Mouse (Mus musculus) Muller cell, postnatal 12 days (primary cell): ENCODE measurements around the gene Pdxk.

ENCODE experiments used
- DNase-seq: peaks from one replicate; pipeline ENCODE4 v3.0.0-alpha.2; 2015; ENCODE audit errors: inconsistent ontology term

The Pdxk gene

DNA sequence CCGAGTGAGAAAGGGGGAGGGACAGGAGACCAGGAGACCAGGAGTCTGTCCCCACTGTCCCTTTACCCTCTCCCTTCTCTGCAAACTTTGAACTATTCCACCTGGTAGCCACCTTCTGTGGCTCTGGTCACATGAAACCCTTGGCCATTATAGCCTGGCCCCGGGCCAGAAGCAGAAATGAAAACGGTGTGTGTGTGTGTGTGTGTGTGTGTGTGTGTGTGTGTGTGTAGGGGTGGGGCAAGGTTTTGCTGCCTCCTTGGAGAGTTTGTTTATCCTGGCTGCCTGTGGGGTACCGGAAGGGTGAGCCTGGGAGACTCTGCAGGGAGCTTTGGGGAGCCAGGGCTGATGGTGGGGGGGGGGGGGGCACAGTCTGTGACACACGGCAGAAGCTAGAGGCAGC lies 4.3 kb downstream of the Pdxk start:
- DNase-seq = no peak

DNA sequence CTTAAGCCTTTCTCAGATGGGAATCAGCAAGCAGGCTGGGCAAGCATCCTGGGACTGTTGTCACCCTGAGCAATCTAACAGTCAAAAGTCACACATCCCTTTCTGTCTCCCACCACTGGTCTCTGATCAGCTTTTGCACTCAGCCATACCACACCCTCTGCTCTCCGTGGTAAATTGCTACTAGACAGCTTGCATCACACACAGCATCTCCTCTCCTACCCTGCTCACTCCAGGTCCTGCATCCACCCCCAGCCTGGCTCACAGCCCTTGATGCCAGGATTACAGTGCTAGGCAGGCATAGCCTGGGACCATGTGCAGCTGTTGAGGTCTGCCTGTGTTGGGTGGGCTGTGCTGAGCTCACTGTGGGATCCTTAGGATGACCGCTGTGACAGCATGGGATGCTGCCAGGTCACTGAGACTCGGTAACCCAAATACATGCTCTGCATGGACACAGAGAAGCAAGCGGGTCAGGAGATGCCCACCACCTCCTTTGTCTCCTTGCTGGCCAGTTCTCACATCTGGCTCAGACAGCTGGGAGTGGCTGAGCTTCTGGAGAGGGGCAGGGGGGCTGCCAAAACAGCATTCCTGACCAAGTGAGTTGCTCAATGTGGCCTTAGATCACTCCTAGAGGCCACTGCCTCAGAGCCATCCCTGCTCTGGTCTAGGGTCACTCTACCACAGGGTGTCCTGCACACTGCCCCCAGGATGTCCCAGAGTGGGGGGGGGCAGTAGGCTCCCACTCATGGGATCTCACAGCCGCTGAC lies 6.2 kb downstream of the Pdxk start:
- DNase-seq = no peak

DNA sequence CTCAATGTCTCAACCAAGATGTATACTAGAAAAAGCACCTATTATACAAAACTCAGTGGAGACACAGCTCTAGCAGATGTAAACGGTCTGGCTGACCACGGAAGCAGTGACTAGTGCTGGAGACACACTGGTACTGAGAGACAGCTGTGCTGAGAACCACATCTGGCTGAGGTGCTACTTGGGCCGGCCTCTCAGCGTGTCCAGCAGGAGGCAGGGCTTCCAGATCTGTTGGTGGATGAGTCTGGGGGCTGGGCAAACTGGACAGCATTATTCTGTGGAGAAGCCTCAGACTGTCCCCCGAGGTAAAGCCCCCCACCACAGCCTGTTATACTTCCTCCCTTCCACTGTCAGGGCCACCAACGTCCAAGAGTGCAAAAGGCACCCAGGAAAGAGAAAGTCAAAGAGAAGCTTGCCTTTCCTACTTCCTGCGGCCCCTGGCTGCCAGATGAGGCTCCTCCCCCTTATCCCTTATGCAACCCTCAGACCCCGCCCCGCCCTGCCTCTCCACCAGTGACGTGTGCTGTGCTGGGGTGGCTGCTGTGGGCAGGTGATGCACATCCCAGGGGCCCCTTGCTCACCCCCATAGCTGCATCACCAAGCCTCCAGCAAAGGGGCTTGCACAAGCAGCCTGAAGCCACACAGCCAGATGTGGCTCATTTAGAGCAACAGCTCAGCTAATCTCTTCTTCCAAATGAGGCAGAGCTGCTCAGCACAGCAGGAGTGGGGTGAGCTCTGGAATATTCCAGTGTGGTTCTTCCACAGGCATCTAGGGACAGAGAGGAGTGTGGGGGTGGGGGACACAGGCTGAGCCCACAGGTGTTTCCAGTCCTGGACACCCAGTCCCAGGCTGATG lies 7.1 kb downstream of the Pdxk start:
- peak; percentile 32 for DNase-seq

DNA sequence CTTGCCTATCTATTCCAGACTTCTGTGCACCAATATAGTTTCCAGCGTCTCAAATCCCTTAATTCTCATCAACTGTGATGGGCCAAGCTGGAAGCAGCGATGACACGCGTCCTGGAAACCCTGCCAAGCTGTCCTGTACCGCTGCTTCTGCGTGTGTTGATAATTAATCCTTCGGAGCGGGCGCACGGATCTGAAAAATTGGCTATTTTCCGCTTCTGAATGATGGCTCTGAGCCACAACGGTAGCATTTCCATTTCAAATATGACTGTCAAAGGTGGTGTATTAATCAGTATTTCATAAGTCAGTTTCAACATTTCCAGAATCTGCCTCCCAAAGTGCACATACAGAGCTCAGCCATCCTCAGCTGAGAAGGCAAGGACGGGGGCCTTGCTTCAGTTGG lies 8.1 kb downstream of the Pdxk start:
- no peak for DNase-seq

DNA sequence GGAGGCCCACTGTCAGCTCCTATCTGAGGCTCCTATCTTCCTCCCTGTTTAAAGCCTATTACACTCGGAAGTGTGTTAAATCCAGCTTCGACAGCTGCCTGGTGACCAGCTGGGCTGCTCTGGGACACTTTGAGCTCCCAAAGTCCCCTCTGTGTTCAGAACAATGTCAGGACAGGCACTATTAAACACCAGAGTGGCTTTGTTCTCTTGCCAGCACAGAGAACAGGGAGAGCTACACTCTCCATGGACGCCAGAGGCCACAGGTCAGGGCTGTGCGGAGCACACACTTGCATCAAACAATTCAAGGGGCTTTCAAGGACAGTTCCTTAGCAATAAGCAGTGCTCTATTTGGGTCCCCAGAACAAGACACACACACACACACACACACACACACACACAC lies 12.1 kb downstream of the Pdxk start:
- no peak for DNase-seq

DNA sequence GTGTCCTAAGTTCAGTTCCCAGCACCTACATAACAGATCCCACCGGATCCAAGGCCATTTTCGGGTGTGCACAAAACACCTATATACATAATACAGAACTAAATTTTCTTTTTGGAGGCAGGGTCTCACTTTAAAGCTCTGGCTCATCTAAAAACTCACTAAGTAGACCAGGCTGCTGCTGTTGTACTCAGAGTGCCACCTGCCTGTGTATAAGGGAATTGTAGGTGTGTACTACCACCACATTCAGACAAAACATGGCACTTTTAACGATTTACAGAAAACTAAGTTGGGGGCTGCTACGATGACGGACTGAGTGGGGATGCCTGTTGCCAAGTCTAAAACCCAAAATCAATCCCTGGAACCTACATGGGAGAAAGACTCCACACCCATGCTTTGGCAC lies 14.0 kb downstream of the Pdxk start:
- no peak for DNase-seq

DNA sequence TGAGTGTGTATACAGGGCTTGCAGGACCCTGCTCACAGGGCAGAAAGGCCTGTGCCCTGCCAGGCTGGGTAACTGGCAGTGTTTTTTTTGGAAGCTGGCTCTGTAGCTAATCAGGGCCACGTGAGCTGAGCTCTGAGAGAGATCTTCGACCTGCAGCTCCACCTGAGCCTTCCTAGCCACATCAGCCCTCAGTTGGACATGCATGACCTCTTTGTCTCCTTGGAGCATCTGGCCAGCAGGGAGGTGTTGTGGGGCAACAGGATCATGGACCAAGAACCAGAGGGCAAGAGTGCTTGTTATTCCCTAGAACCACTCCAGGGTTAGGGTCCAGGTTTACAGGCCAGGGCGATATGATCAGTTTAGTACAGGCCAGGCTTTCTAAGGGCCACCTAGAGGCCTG lies 17.4 kb downstream of the Pdxk start:
- DNase-seq = no peak

DNA sequence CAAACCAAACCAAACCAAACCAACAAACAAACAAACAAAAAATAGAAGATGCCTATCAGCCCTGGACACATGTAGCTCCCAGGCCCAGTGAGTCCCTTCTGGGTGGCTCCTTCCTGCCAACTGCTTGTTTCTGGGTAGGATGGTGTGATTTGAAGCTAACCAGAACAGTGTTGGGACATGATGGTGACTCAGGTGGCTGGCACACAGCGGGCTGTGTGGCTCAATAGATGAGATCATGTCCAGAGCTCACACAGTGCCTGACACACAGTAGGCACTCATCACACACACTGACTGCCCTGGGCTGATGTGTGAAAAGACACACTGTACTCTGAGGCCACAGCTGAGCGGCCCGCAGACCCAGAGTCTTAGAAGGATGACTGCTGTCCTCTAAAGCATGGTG lies 18.6 kb downstream of the Pdxk start:
- no peak for DNase-seq

DNA sequence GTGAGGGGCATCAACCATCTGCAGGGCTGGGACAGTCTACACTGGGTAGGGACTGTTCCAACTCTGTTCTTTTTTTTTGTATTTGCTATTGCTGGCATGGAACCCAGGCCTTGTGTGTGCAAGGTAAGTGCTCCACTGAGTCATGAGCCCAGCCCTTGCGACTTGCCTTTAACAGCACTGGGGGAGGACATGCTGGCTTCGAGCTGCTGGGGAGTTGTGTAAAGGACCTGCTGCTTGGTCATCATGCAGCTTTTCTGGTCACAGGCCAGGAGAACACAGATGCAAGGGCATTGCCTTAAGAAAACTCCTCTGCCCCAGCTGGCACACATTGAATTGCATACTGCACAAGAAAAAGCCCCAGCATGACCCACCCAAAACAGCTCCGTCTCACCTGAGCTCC lies 22.5 kb downstream of the Pdxk start:
- DNase-seq = no peak

DNA sequence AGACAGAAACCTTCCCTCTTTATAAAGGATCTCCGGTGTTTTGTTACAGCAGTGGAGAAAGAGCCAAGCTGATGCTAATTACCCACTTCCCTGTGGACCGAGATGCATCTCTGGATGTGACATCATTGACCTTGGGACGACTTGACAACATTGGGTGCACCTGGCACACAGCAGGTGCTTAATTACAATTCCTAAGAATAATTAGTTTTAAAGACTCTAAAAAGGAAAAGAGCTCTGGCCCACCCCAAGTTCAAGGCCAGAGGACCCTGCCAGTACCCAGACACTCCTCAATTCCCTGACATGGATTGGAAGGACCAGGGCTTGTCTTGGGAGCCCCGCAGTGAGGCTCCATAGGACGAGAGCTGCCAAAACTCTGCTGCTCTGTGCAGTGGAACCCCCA lies 23.2 kb downstream of the Pdxk start:
- DNase-seq = no peak

DNA sequence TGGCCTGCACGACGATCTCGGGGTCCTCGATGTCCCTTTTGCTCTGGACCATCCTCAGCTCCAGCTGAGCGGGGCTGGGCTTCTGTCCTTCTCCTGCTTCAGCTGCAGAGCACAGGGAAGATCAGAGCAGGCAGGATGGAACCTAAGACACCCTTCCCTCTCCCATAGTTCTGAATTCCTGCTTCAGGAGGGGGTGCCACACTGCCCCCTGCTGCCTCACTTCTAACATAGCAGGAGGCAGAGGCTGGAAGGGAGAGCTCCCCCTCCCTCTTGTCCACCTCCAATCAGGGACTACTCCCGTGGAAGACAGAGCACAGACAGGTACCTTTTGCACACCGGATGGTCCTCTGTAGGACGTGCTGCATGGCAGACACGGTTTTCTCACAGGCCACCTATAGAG lies 24.0 kb downstream of the Pdxk start:
- no peak for DNase-seq

DNA sequence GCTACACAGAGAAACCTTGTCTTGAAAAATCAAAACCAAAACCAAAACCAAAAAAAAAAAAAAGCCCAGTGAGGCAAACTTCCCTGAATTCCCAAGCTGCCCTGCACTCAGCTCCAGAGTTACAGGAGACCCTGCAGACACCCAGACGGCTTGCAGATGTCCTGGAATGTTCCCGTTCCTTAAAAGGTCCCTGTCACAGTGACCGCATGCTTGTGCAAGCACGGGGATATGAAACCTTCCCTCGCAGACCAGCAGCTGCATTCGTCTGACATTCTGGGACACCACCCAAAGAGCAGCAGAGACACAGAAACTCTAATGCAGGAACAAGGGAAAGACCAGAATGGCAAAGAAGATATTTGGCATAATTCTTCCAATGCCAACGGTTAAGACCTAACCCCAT lies 24.8 kb downstream of the Pdxk start:
- DNase-seq = no peak

DNA sequence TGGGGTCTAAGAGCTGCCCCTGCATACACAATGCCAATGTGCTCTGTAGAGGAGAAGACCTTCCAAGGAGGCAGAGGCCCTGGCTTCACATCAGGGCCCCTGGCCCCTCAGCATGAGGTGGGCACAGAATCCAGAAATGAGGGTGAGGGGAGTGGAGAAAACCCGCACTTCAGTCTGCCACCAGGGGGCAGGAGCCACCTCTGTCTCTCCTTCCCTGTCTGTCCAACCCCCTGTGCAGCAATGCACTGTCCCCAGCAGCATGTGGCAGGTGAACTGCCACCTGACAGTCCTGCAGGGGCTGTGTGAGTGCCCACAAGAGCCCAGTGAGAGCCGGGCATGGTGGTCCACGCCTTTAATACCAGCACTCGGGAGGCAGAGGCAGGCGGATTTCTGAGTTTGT lies 25.2 kb downstream of the Pdxk start:
- no peak for DNase-seq

DNA sequence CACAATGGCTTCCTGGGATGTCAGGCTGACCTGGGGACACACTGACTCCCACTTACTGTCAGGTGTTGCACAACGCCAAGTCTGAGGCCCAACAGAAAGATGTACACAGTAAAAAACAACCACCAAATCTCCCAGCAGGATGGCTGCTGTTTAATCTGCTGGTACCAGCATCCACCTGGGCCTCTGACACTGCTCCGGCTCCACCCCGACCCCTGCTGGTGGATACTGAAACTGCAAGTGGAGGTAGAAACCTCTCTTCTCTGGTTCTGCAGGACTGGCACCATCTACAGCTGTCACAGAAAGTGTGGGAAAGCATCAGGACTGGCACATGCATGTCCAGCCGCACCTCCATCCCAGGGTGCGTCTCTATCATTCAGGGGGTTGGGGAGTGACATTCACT lies 26.7 kb downstream of the Pdxk start:
- peak; percentile 65 for DNase-seq

DNA sequence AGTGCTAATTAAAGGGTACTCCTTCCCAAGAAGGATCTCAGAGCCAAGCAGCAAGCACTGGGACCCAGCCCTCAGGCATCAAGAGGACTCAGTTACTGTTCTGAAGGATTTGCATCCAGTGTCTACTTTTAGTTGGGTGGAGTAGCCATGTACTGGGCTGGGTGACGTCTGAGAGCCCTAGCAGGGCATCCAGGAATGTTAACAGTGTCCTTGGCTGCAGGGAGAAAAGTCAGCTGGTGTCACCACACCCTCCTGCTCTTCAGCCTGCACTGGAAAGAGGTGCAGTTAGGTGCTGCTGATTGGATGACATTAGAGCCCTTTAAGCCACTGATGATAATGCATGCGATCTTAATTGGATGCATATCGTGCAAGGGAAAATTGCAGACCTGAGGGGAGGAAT lies 31.9 kb downstream of the Pdxk start:
- DNase-seq = no peak

DNA sequence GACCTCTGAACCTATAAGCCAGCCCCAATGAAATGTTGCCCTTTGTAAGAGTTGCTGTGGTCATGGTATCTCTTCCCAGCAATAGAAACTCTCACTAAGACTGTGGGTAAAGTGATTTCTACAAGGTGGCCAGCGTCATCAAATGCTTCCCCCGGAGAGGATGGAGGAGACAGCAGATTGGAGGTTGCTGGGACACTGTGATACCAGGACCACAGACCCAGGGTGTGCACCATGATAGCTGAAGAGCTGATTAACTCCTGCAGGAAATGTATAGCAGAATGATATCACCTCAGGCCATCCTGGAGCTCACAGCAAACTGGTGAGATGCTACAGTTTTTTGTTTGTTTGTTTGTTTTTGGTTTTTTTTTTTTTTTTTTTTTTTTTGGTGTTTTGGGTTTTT lies 35.0 kb downstream of the Pdxk start:
- DNase-seq = no peak

DNA sequence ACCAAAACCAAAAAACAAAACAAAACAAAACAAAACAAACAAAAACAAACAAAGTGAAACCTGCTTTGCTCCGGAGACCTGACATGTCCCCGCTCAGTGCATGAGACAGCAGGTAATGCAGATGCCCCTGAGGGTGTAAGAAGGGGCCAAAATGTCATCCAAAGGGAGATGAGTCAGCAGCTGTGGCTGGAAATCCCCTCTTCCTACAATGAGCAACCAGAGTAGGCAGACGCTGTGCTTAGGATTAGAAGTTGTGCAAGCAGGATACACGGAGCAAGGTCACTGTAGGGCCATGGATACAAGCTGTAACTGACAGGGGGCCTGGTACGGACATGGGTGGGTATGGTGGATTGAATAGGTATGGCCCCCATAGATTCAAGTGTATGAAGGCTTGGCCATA lies 35.6 kb downstream of the Pdxk start:
- no peak for DNase-seq

DNA sequence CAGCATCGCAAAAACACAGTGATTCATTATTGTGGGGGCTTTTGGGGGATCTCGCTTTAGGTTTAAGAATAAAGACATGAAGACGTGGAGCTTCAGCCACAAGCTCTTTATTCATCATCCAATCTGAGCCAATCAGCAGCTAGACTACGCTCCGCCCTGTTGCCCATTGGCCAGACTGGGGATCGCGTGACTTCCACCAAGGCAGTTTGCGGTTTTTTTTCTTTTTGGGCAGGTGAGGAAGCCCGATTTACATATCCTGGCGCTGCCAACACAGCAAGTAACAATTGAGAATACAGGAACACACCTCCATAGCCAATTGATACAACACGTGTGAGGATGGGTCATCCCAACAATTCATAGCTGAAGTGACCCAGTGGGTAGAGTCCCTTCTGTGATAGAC lies 36.7 kb downstream of the Pdxk start:
- no peak for DNase-seq

DNA sequence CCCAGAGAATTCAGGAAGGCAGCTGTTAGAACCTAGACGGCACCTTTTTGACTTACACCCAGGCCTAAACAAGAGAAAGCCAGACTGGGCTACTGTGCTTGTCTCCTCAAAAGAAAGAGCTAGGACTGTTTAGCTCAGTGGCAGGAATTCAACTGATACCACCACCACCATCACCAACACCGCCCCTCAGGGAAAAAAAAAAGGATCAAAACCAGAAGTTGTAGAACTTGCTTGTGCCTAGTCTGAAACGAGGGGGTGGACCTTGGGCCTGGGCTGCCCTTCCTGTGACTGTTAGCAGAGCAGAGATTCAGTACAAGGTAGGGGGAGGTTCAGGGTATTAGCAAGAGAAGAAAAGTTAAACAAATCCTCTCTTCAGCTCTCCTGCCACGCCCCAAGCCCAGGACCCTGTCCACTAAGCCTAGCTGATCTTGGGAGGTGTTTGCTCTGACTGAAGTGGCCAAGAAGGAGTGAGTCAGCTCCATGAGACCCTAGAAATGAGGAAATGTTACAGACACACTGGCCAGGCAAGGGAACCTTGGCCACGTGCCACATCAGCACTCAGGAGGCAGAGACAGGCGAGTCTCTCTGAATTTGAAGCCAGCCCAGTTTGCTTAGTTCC lies 38.5 kb downstream of the Pdxk start:
- peak; percentile 40 for DNase-seq

DNA sequence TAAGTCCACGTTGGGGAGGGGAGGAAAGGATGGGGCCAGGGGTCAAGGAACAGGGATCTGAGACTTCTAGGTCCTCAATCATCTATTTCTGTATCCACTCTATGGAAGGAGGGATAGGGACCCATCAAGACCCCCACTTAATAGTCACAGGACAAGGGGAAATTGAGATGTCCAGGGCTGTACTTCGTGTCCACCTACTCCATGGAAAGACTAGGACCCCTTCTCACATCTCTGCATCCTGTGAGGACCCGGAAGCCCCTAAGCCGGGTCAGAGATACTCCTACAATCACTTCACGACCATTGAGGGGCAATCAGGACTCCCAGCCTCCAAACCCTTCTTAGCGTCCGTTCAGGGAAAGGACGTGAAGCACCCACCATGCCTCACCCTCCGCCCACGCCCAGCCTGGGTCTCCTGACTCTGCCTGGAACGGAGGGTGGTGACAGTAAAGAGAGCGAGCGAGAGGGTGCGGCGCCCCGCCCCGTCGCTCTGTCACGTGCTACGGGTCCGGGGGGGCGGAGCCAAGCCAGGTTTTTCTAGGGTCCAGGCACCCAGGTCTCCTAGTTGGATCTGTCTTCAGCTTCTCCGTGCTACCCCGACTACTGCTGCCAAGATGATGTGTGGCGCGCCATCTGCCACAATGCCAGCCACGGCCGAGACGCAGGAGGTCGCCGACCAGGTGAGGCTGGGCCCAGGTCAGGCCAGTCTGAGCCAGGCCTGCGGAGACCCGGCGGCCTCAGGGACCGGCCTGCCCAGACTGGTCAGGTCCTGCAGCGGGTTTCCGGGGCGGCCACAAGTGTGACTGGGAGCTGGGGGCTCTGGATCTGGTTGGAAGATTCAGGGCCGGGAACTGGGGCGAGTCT lies 39.4 kb downstream of the Pdxk start, which contains the start of gene Cstb:
Gene Cstb (plus strand): TSS at position 489 of the 861 bp plus-strand sequence.
- peak; percentile 95 for DNase-seq

DNA sequence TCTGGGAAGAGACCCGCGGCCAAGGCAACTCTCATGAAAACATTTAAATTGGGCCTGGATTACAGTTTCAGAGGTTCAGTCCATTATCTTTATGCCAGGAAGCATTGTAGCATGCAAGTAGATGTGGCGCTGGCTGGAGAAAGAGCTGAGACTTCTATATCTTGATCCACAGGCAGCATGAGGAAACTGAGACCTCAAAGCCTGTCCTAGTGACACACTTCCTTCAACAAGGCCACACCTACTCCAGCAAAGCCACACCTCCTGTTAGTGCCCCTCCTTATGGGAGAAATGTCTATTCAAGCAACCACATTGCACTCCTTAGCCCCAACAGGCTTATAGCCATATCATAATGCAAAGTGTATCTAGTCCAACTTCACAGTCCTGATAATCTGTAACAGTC lies 42.2 kb downstream of the Pdxk start:
- no peak for DNase-seq

DNA sequence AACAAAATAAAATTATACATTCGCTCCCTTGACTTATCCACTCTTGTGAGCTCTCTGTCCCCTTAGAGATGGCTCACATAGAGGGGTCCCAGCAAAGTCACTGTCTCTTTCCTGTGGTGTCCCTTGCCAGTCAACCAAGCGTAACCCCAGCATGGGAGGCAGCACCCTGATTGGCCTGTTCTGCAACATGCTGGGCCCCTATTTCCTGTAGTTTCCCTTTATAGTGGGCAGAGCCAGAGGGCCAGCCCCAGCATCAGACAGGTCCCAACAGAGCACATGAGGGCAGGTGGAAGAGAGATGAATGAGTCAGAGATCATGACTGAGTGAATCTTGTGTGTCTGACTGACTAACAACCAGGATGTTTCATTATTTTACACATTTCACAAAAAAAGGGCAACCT lies 43.8 kb downstream of the Pdxk start:
- DNase-seq = no peak
